8 mouse cellular contexts compared by ENCODE assay signal in genomic region chr10:59880029-59880386, GRCm38 (mm10). TPM values are rescaled to one million over a fixed set of nuclear protein-coding genes. Genes with fewer than 3 reads are reported as not detected.
DNase-seq lines count a peak whose midpoint lies in the region; ATAC-seq lines count a peak whose summit lies in the region.

No protein-coding gene starts in this region.

- peaks cover 10% of the 10 kb centered on the region for H3K4me1 ChIP-seq in kidney, embryonic 14.5 days (ENCODE audit: control insufficient read depth, insufficient read depth, low read length)
- H3K4me1 ChIP-seq in intestine, embryonic 14.5 days (replicated peaks; ENCODE audit: control insufficient read depth, insufficient read depth, low read length), result peaks cover 12% of the 10 kb centered on the region
- H3K4me1 ChIP-seq in midbrain, embryonic 16.5 days (ENCODE audit: control insufficient read depth, insufficient read depth, low read length), result peaks cover 15% of the 10 kb centered on the region

- H3K9ac ChIP-seq in kidney, embryonic 14.5 days (ENCODE audit: low read depth, low read length), result peak overlapping the region; percentile 89
- peak overlapping the region; percentile 99 for H3K9ac ChIP-seq in intestine, embryonic 14.5 days (ENCODE audit: low read length)
- H3K9ac ChIP-seq in midbrain, embryonic 16.5 days (ENCODE audit: low read depth, low read length), result peak overlapping the region; percentile 93

- H3K27ac ChIP-seq in kidney, embryonic 14.5 days (ENCODE audit: low read depth, low read length), result peak overlapping the region; percentile 99
- H3K27ac ChIP-seq in intestine, embryonic 14.5 days (ENCODE audit: low read depth), result peak overlapping the region; percentile 100
- H3K27ac ChIP-seq in midbrain, embryonic 16.5 days (ENCODE audit: low read length), result peak overlapping the region; percentile 100

- no peak for DNase-seq in kidney, adult 18-20 months
- no peak for DNase-seq in intestine, embryonic 14.5 days (ENCODE audit: low spot score)
- no peak for DNase-seq in left cerebral cortex, adult 8-10 months (ENCODE audit: low spot score in 2 of 2)
- DNase-seq in cerebellum, postnatal 36 days, result no peak
- DNase-seq in urinary bladder, postnatal 4 days (ENCODE audit: low spot score in 2 of 2), result no peak

- H3K27me3 ChIP-seq in kidney, embryonic 14.5 days (ENCODE audit: control insufficient read depth, insufficient read depth, low read length), result no peaks in the 10 kb centered on the region
- H3K27me3 ChIP-seq in intestine, embryonic 14.5 days (replicated peaks; ENCODE audit: control insufficient read depth, insufficient read depth, low read length), result no peaks in the 10 kb centered on the region
- H3K27me3 ChIP-seq in midbrain, embryonic 16.5 days (ENCODE audit: control insufficient read depth, insufficient read depth, low read depth, low read length), result no peaks in the 10 kb centered on the region

- H3K4me2 ChIP-seq in kidney, embryonic 14.5 days (replicated peaks; ENCODE audit: low read depth, low read length), result peak overlapping the region; percentile 90
- peak overlapping the region; percentile 86 for H3K4me2 ChIP-seq in intestine, embryonic 14.5 days (ENCODE audit: low read length)
- peak overlapping the region; percentile 86 for H3K4me2 ChIP-seq in midbrain, embryonic 16.5 days (ENCODE audit: low read length)

- H3K9me3 ChIP-seq in kidney, embryonic 14.5 days (ENCODE audit: control insufficient read depth, low read length), result no peaks in the 10 kb centered on the region
- no peaks in the 10 kb centered on the region for H3K9me3 ChIP-seq in intestine, embryonic 14.5 days (ENCODE audit: control insufficient read depth, low read length)
- no peaks in the 10 kb centered on the region for H3K9me3 ChIP-seq in midbrain, embryonic 16.5 days (replicated peaks; ENCODE audit: control insufficient read depth, low read length, poor library complexity, severe bottlenecking)

- peak overlapping the region; percentile 73 for H3K4me3 ChIP-seq in kidney, embryonic 14.5 days (ENCODE audit: low read length)
- H3K4me3 ChIP-seq in intestine, embryonic 14.5 days (ENCODE audit: low read depth, low read length), result peak overlapping the region; percentile 98
- peak overlapping the region; percentile 81 for H3K4me3 ChIP-seq in midbrain, embryonic 16.5 days (ENCODE audit: low read depth, low read length)

- WGBS in kidney, embryonic 14.5 days, result under 1% methylated on average over 13 of the region's 13 CpGs
- under 1% methylated on average over 13 of the region's 13 CpGs for WGBS in intestine, embryonic 14.5 days
- under 1% methylated on average over 13 of the region's 13 CpGs for WGBS in midbrain, embryonic 16.5 days

- H3K36me3 ChIP-seq in kidney, embryonic 14.5 days (ENCODE audit: control insufficient read depth, insufficient read depth, low read length), result no peaks in the 10 kb centered on the region; the same call in 1 of the 2 replicates
- 0 out of 2 replicates have a peak, but pooled peaks cover 6% of the 10 kb centered on the region for H3K36me3 ChIP-seq in intestine, embryonic 14.5 days (ENCODE audit: control insufficient read depth, insufficient read depth, low read length)
- H3K36me3 ChIP-seq in midbrain, embryonic 16.5 days (ENCODE audit: control insufficient read depth, insufficient read depth, low read length), result no peaks in the 10 kb centered on the region

- no peak; the same call in 1 of the 2 replicates for ATAC-seq in kidney, embryonic 14.5 days (ENCODE audit: low FRiP score, low TSS enrichment)
- ATAC-seq in common myeloid progenitor, adult 5-6 weeks (replicated peaks; ENCODE audit: low read depth, poor library complexity, severe bottlenecking), result peak; percentile 16; the same call in 1 of the 2 replicates
- ATAC-seq in intestine, embryonic 14.5 days (replicated peaks; ENCODE audit: low FRiP score, low TSS enrichment, low read depth), result peak; percentile 54
- peak; percentile 63 for ATAC-seq in midbrain, embryonic 16.5 days

RNA-seq across cellular contexts. Expression of gene Dnajb12, which starts 0.7 kb away (rescaled TPM):
- polyA plus RNA-seq in kidney, embryonic 14.5 days (2014; fragmentation: Nextera tagmentation; extraction: Ambion mirVana), result 24.6 and 36.0 TPM in 2 replicates
- 22.7 and 23.9 TPM in 2 replicates for total RNA-seq in common myeloid progenitor, adult 5-6 weeks (2017)
- 27.5 and 28.6 TPM in 2 replicates for polyA plus RNA-seq in intestine, embryonic 14.5 days (2014; fragmentation: Nextera tagmentation; extraction: Ambion mirVana)
- 18.5 and 19.1 TPM in 2 replicates for polyA plus RNA-seq in midbrain, embryonic 16.5 days (2015; fragmentation: Nextera tagmentation; extraction: Ambion mirVana)
- 10 to 100 TPM; 50.8 to 56.3 (median 54.1) TPM for total RNA-seq in left cerebral cortex, adult 8-10 months (2022)
